Mouse (Mus musculus) heart, embryonic 12.5 days (tissue): ENCODE data around the gene Nsf. TPM values are rescaled to one million over a fixed set of nuclear protein-coding genes. Genes with fewer than 3 reads are reported as not detected.

ENCODE experiments used
- ATAC-seq: fragments of 200-750 bp; cut with Nextera tagmentation; 2 replicates; pipeline ENCODE4 v1.8.0; 2017; ENCODE audit warnings: moderate TSS enrichment, moderate library complexity; ENCODE audit not compliant: insufficient number of reproducible peaks, low FRiP score
- H3K27ac ChIP-seq: fragments of 300-500 bp; sonication (generic); 2 replicates; pipeline ENCODE4 v1.5.1; 2016; ENCODE audit warnings: mild to moderate bottlenecking, moderate library complexity; ENCODE audit not compliant: poor library complexity, severe bottlenecking
- H3K27me3 ChIP-seq: fragments of 300-500 bp; sonication (generic); replicated peaks from 2 replicates; pipeline ENCODE4 v1.6.1; 2016; ENCODE audit warnings: mild to moderate bottlenecking, moderate library complexity
- H3K36me3 ChIP-seq: fragments of 300-500 bp; sonication (generic); 2 replicates; pipeline ENCODE4 v1.6.1; 2016; ENCODE audit warnings: mild to moderate bottlenecking, moderate library complexity
- H3K4me1 ChIP-seq: fragments of 300-500 bp; sonication (generic); replicated peaks from 2 replicates; pipeline ENCODE4 v1.6.1; 2016; ENCODE audit warnings: mild to moderate bottlenecking
- H3K4me2 ChIP-seq: fragments of 300-500 bp; sonication (generic); 2 replicates; pipeline ENCODE4 v1.6.1; 2016; ENCODE audit warnings: mild to moderate bottlenecking, moderate library complexity
- H3K4me3 ChIP-seq: fragments of 300-500 bp; sonication (generic); 2 replicates; pipeline ENCODE4 v1.5.1; 2016; ENCODE audit warnings: mild to moderate bottlenecking
- H3K9ac ChIP-seq: fragments of 300-500 bp; sonication (generic); 2 replicates; pipeline ENCODE4 v1.6.1; 2016; ENCODE audit warnings: mild to moderate bottlenecking, moderate library complexity
- H3K9me3 ChIP-seq: fragments of 300-500 bp; sonication (generic); replicated peaks from 2 replicates; pipeline ENCODE4 v1.6.1; 2016; ENCODE audit warnings: mild to moderate bottlenecking, moderate library complexity
- WGBS: fragments of 180-500 bp; shearing (Covaris S2); methylation state at CpG from one replicate; pipeline ENCODE4 v1.1.7; 2016; 5-methylcytosine and 5-hydroxymethylcytosine counted together
- polyA plus RNA-seq: library from polyadenylated mRNA; unstranded; fragments of >200 nt; fragmentation: Nextera tagmentation; extraction: Ambion mirVana; gene quantifications from 2 replicates; pipeline ENCODE4 v1.2.1, GENCODE M21; 2016

Nsf gene
- polyA plus RNA-seq, 1 experiment from 2014 or later = 42.5 TPM

GRCm38 (mm10) chr11:103831766-103832165 lies 122.1 kb downstream of the Nsf start:
- H3K9ac ChIP-seq = no peak overlapping the region
- H3K4me3 ChIP-seq = no peak overlapping the region
- H3K36me3 ChIP-seq = peaks cover 18% of the 10 kb centered on the region
- ATAC-seq = no peak
- H3K27ac ChIP-seq = no peak overlapping the region
- H3K4me2 ChIP-seq = no peak overlapping the region
- 0 out of 2 replicates have a peak, but pooled peaks cover 3% of the 10 kb centered on the region for H3K4me1 ChIP-seq
- no peaks in the 10 kb centered on the region for H3K9me3 ChIP-seq
- H3K27me3 ChIP-seq = no peaks in the 10 kb centered on the region
- 81% methylated on average over 3 of the region's 3 CpGs for whole genome bisulfite sequencing

GRCm38 (mm10) chr11:103830476-103830875 lies 123.4 kb downstream of the Nsf start:
- no peak overlapping the region for H3K9ac ChIP-seq
- peaks cover 26% of the 10 kb centered on the region for H3K36me3 ChIP-seq
- 91% methylated on average over 9 of the region's 9 CpGs for WGBS
- no peak overlapping the region for H3K4me2 ChIP-seq
- 0 out of 2 replicates have a peak, but pooled peaks cover 3% of the 10 kb centered on the region for H3K4me1 ChIP-seq
- no peaks in the 10 kb centered on the region for H3K27me3 ChIP-seq
- no peak overlapping the region for H3K27ac ChIP-seq
- no peak for ATAC-seq
- H3K4me3 ChIP-seq = no peak overlapping the region
- no peaks in the 10 kb centered on the region for H3K9me3 ChIP-seq

- H3K4me2 ChIP-seq = no peak overlapping the region
- no peak overlapping the region for H3K9ac ChIP-seq
- 45% methylated on average over 4 of the region's 4 CpGs for WGBS
- H3K36me3 ChIP-seq = peaks cover 30% of the 10 kb centered on the region
- H3K4me3 ChIP-seq = no peak overlapping the region
- no peaks in the 10 kb centered on the region for H3K27me3 ChIP-seq
- H3K27ac ChIP-seq = no peak overlapping the region
- ATAC-seq = no peak
- 0 out of 2 replicates have a peak, but pooled peaks cover 3% of the 10 kb centered on the region for H3K4me1 ChIP-seq
- no peaks in the 10 kb centered on the region for H3K9me3 ChIP-seq
Measured at GRCm38 (mm10) chr11:103829956-103830355, 123.9 kb downstream of the Nsf start.

GRCm38 (mm10) chr11:103828866-103829265 lies 125.0 kb downstream of the Nsf start:
- H3K4me2 ChIP-seq = no peak overlapping the region
- WGBS = 83% methylated on average over 7 of the region's 7 CpGs
- H3K9me3 ChIP-seq = no peaks in the 10 kb centered on the region
- H3K9ac ChIP-seq = no peak overlapping the region
- no peaks in the 10 kb centered on the region for H3K27me3 ChIP-seq
- peaks cover 36% of the 10 kb centered on the region for H3K36me3 ChIP-seq
- 0 out of 2 replicates have a peak, but pooled peaks cover 3% of the 10 kb centered on the region for H3K4me1 ChIP-seq
- no peak overlapping the region for H3K27ac ChIP-seq
- no peak for ATAC-seq
- H3K4me3 ChIP-seq = no peak overlapping the region

GRCm38 (mm10) chr11:103827201-103827600 lies 126.7 kb downstream of the Nsf start:
- ATAC-seq = no peak
- Histone ChIP-seq H3K27ac (no peak overlapping the region), H3K27me3 (no peaks in the 10 kb centered on the region), H3K9ac (no peak overlapping the region), H3K4me1 (0 out of 2 replicates have a peak, but pooled peaks cover 3% of the 10 kb centered on the region), H3K4me3 (no peak overlapping the region), H3K4me2 (no peak overlapping the region), H3K36me3 (peaks cover 52% of the 10 kb centered on the region), H3K9me3 (no peaks in the 10 kb centered on the region)
- WGBS = 88% methylated on average over 6 of the region's 6 CpGs

- H3K4me2 ChIP-seq = no peak overlapping the region
- H3K4me1 ChIP-seq = peaks cover 11% of the 10 kb centered on the region
- H3K4me3 ChIP-seq = no peak overlapping the region
- no peak overlapping the region for H3K27ac ChIP-seq
- no peak overlapping the region for H3K9ac ChIP-seq
- no peak for ATAC-seq
- H3K36me3 ChIP-seq = peaks cover 3% of the 10 kb centered on the region; the same call in 1 of the 2 replicates
- H3K27me3 ChIP-seq = peaks cover 33% of the 10 kb centered on the region
- no peaks in the 10 kb centered on the region for H3K9me3 ChIP-seq
- WGBS = 77% methylated on average over 8 of the region's 8 CpGs
Measured at GRCm38 (mm10) chr11:103816719-103817118, 137.1 kb downstream of the Nsf start.

GRCm38 (mm10) chr11:103815986-103816385 lies 137.9 kb downstream of the Nsf start:
- no peaks in the 10 kb centered on the region for H3K9me3 ChIP-seq
- H3K4me1 ChIP-seq = peaks cover 11% of the 10 kb centered on the region
- WGBS = 56% methylated on average over 13 of the region's 13 CpGs
- H3K27ac ChIP-seq = no peak overlapping the region
- no peak overlapping the region for H3K4me2 ChIP-seq
- no peak overlapping the region for H3K4me3 ChIP-seq
- H3K9ac ChIP-seq = no peak overlapping the region
- H3K36me3 ChIP-seq = no peaks in the 10 kb centered on the region
- H3K27me3 ChIP-seq = peaks cover 40% of the 10 kb centered on the region
- ATAC-seq = no peak

GRCm38 (mm10) chr11:103814808-103815207 lies 139.0 kb downstream of the Nsf start:
- H3K9ac ChIP-seq = no peak overlapping the region
- no peak overlapping the region for H3K27ac ChIP-seq
- H3K4me3 ChIP-seq = no peak overlapping the region
- no peaks in the 10 kb centered on the region for H3K9me3 ChIP-seq
- peaks cover 52% of the 10 kb centered on the region for H3K27me3 ChIP-seq
- peaks cover 18% of the 10 kb centered on the region for H3K4me1 ChIP-seq
- WGBS = 9% methylated on average over 3 of the region's 3 CpGs
- H3K36me3 ChIP-seq = no peaks in the 10 kb centered on the region
- ATAC-seq = no peak
- H3K4me2 ChIP-seq = no peak overlapping the region

- Histone ChIP-seq H3K4me3 (no peak overlapping the region), H3K27ac (no peak overlapping the region), H3K4me1 (peaks cover 28% of the 10 kb centered on the region), H3K36me3 (no peaks in the 10 kb centered on the region), H3K27me3 (peaks cover 88% of the 10 kb centered on the region), H3K4me2 (no peak overlapping the region), H3K9me3 (no peaks in the 10 kb centered on the region), H3K9ac (no peak overlapping the region)
- no peak for ATAC-seq
- whole genome bisulfite sequencing = 76% methylated on average over 25 of the region's 25 CpGs
Measured at GRCm38 (mm10) chr11:103811246-103811645, 142.6 kb downstream of the Nsf start.

- WGBS = 20% methylated on average over 12 of the region's 12 CpGs
- Histone ChIP-seq H3K9me3 (peaks cover 4% of the 10 kb centered on the region; the same call in 1 of the 2 replicates), H3K9ac (peak overlapping the region; percentile 65), H3K4me1 (peaks cover 28% of the 10 kb centered on the region), H3K27me3 (peaks cover 91% of the 10 kb centered on the region), H3K36me3 (no peaks in the 10 kb centered on the region), H3K4me2 (peak overlapping the region; percentile 100), H3K27ac (no peak overlapping the region), H3K4me3 (peak overlapping the region; percentile 69)
- no peak for ATAC-seq
Measured at GRCm38 (mm10) chr11:103810631-103811030, 143.2 kb downstream of the Nsf start.

GRCm38 (mm10) chr11:103809611-103810598 lies 144.0 kb downstream of the Nsf start:
- peak overlapping the region; percentile 100 for H3K4me2 ChIP-seq
- peak overlapping the region; percentile 65 for H3K9ac ChIP-seq
- WGBS = under 1% methylated on average over 102 of the region's 107 CpGs
- no peak for ATAC-seq
- H3K4me1 ChIP-seq = peaks cover 24% of the 10 kb centered on the region
- no peaks in the 10 kb centered on the region for H3K36me3 ChIP-seq
- H3K9me3 ChIP-seq = peaks cover 11% of the 10 kb centered on the region; the same call in 1 of the 2 replicates
- H3K27ac ChIP-seq = no peak overlapping the region
- peaks cover 96% of the 10 kb centered on the region for H3K27me3 ChIP-seq
- peak overlapping the region; percentile 69 for H3K4me3 ChIP-seq
